Mouse (Mus musculus): ENCODE data around the gene Syne4. TPM values are rescaled to one million over a fixed set of nuclear protein-coding genes. Genes with fewer than 3 reads are reported as not detected.

The Syne4 gene
- polyA plus RNA-seq, 1 experiment from 2014 or later = 54.0 TPM

GRCm38 (mm10) chr7:30291215-30292131 is 23.1 kb upstream of the Syne4 start, which contains the start of gene Clip3:
TSS of gene Clip3 (plus strand) at chr7:30291728.
- Histone ChIP-seq H3K4me3 (replicated peaks; ENCODE audit: low read length) (peak within 1 kb of the TSS; percentile 71), H3K9ac (ENCODE audit: low read length) (peak within 1 kb of the TSS; percentile 83), H3K36me3 (ENCODE audit: control insufficient read depth, insufficient read depth, low read length) (no peaks in the 10 kb centered on the region), H3K9me3 (replicated peaks; ENCODE audit: control insufficient read depth, low read length) (no peaks in the 10 kb centered on the region), H3K27me3 (ENCODE audit: control insufficient read depth, insufficient read depth, low read length) (no peaks in the 10 kb centered on the region), H3K4me1 (ENCODE audit: control insufficient read depth, insufficient read depth, low read length) (0 out of 2 replicates have a peak, but pooled peaks cover 10% of the 10 kb centered on the region), H3K4me2 (ENCODE audit: low read depth, low read length) (peak within 1 kb of the TSS; percentile 70), H3K27ac (ENCODE audit: low read length) (peak within 1 kb of the TSS; percentile 49)
- WGBS = 7% methylated on average over 35 of the region's 35 CpGs
- peak; percentile 80 for ATAC-seq (ENCODE audit: insufficient read depth, low FRiP score)

- no peak overlapping the region for H3K27ac ChIP-seq (ENCODE audit: low read length)
- 0 out of 2 replicates have a peak, but pooled peaks cover 10% of the 10 kb centered on the region for H3K4me1 ChIP-seq (ENCODE audit: control insufficient read depth, insufficient read depth, low read length)
- no peak overlapping the region for H3K9ac ChIP-seq (ENCODE audit: low read length)
- 79% methylated on average over 13 of the region's 13 CpGs for WGBS
- H3K4me2 ChIP-seq (ENCODE audit: low read depth, low read length) = no peak overlapping the region
- H3K4me3 ChIP-seq (replicated peaks; ENCODE audit: low read length) = no peak overlapping the region
- H3K27me3 ChIP-seq (ENCODE audit: control insufficient read depth, insufficient read depth, low read length) = no peaks in the 10 kb centered on the region
- H3K9me3 ChIP-seq (replicated peaks; ENCODE audit: control insufficient read depth, low read length) = no peaks in the 10 kb centered on the region
- ATAC-seq (ENCODE audit: insufficient read depth, low FRiP score) = no peak
- H3K36me3 ChIP-seq (ENCODE audit: control insufficient read depth, insufficient read depth, low read length) = no peaks in the 10 kb centered on the region
These were observed 20.8 kb upstream of the Syne4 start for GRCm38 (mm10) chr7:30293795-30294194.

GRCm38 (mm10) chr7:30294296-30294695 is 20.3 kb upstream of the Syne4 start:
- no peak overlapping the region for H3K27ac ChIP-seq (ENCODE audit: low read length)
- no peak overlapping the region for H3K4me2 ChIP-seq (ENCODE audit: low read depth, low read length)
- no peaks in the 10 kb centered on the region for H3K27me3 ChIP-seq (ENCODE audit: control insufficient read depth, insufficient read depth, low read length)
- no peak overlapping the region for H3K9ac ChIP-seq (ENCODE audit: low read length)
- no peak for ATAC-seq (ENCODE audit: insufficient read depth, low FRiP score)
- 0 out of 2 replicates have a peak, but pooled peaks cover 10% of the 10 kb centered on the region for H3K4me1 ChIP-seq (ENCODE audit: control insufficient read depth, insufficient read depth, low read length)
- 80% methylated on average over 5 of the region's 5 CpGs for WGBS
- no peak overlapping the region for H3K4me3 ChIP-seq (replicated peaks; ENCODE audit: low read length)
- no peaks in the 10 kb centered on the region for H3K36me3 ChIP-seq (ENCODE audit: control insufficient read depth, insufficient read depth, low read length)
- H3K9me3 ChIP-seq (replicated peaks; ENCODE audit: control insufficient read depth, low read length) = no peaks in the 10 kb centered on the region

- Histone ChIP-seq H3K36me3 (ENCODE audit: control insufficient read depth, insufficient read depth, low read length) (no peaks in the 10 kb centered on the region), H3K4me2 (ENCODE audit: low read depth, low read length) (no peak overlapping the region), H3K27ac (ENCODE audit: low read length) (no peak overlapping the region), H3K9ac (ENCODE audit: low read length) (no peak overlapping the region), H3K27me3 (ENCODE audit: control insufficient read depth, insufficient read depth, low read length) (no peaks in the 10 kb centered on the region), H3K4me3 (replicated peaks; ENCODE audit: low read length) (no peak overlapping the region), H3K9me3 (replicated peaks; ENCODE audit: control insufficient read depth, low read length) (no peaks in the 10 kb centered on the region), H3K4me1 (ENCODE audit: control insufficient read depth, insufficient read depth, low read length) (0 out of 2 replicates have a peak, but pooled peaks cover 10% of the 10 kb centered on the region)
- WGBS = 49% methylated on average over 10 of the region's 10 CpGs
- ATAC-seq (ENCODE audit: insufficient read depth, low FRiP score) = no peak
These were observed 19.5 kb upstream of the Syne4 start for GRCm38 (mm10) chr7:30295103-30295502.

GRCm38 (mm10) chr7:30296816-30297215 is 17.8 kb upstream of the Syne4 start:
- 0 out of 2 replicates have a peak, but pooled peaks cover 10% of the 10 kb centered on the region for H3K4me1 ChIP-seq (ENCODE audit: control insufficient read depth, insufficient read depth, low read length)
- WGBS = 90% methylated on average over 15 of the region's 15 CpGs
- H3K9ac ChIP-seq (ENCODE audit: low read length) = no peak overlapping the region
- no peaks in the 10 kb centered on the region for H3K9me3 ChIP-seq (replicated peaks; ENCODE audit: control insufficient read depth, low read length)
- H3K4me2 ChIP-seq (ENCODE audit: low read depth, low read length) = no peak overlapping the region
- no peaks in the 10 kb centered on the region for H3K36me3 ChIP-seq (ENCODE audit: control insufficient read depth, insufficient read depth, low read length)
- H3K4me3 ChIP-seq (replicated peaks; ENCODE audit: low read length) = no peak overlapping the region
- no peak overlapping the region for H3K27ac ChIP-seq (ENCODE audit: low read length)
- ATAC-seq (ENCODE audit: insufficient read depth, low FRiP score) = no peak
- no peaks in the 10 kb centered on the region for H3K27me3 ChIP-seq (ENCODE audit: control insufficient read depth, insufficient read depth, low read length)

- Histone ChIP-seq H3K36me3 (ENCODE audit: control insufficient read depth, insufficient read depth, low read length) (no peaks in the 10 kb centered on the region), H3K9ac (ENCODE audit: low read length) (no peak overlapping the region), H3K27ac (ENCODE audit: low read length) (no peak overlapping the region), H3K27me3 (ENCODE audit: control insufficient read depth, insufficient read depth, low read length) (no peaks in the 10 kb centered on the region), H3K9me3 (replicated peaks; ENCODE audit: control insufficient read depth, low read length) (no peaks in the 10 kb centered on the region), H3K4me1 (ENCODE audit: control insufficient read depth, insufficient read depth, low read length) (0 out of 2 replicates have a peak, but pooled peaks cover 6% of the 10 kb centered on the region), H3K4me3 (replicated peaks; ENCODE audit: low read length) (no peak overlapping the region), H3K4me2 (ENCODE audit: low read depth, low read length) (no peak overlapping the region)
- no peak for ATAC-seq (ENCODE audit: insufficient read depth, low FRiP score)
- 81% methylated on average over 16 of the region's 16 CpGs for WGBS
These were observed 17.3 kb upstream of the Syne4 start for GRCm38 (mm10) chr7:30297266-30297665.

GRCm38 (mm10) chr7:30300914-30301313 is 13.7 kb upstream of the Syne4 start:
- no peaks in the 10 kb centered on the region for H3K4me1 ChIP-seq (ENCODE audit: control insufficient read depth, insufficient read depth, low read length)
- no peaks in the 10 kb centered on the region for H3K9me3 ChIP-seq (replicated peaks; ENCODE audit: control insufficient read depth, low read length)
- 0 out of 2 replicates have a peak, but pooled peaks cover 2% of the 10 kb centered on the region for H3K36me3 ChIP-seq (ENCODE audit: control insufficient read depth, insufficient read depth, low read length)
- no peak overlapping the region for H3K27ac ChIP-seq (ENCODE audit: low read length)
- H3K4me2 ChIP-seq (ENCODE audit: low read depth, low read length) = no peak overlapping the region
- no peak overlapping the region for H3K9ac ChIP-seq (ENCODE audit: low read length)
- no peak overlapping the region for H3K4me3 ChIP-seq (replicated peaks; ENCODE audit: low read length)
- WGBS = 48% methylated on average over 3 of the region's 3 CpGs
- H3K27me3 ChIP-seq (ENCODE audit: control insufficient read depth, insufficient read depth, low read length) = no peaks in the 10 kb centered on the region
- no peak for ATAC-seq (ENCODE audit: insufficient read depth, low FRiP score)

GRCm38 (mm10) chr7:30306083-30306779 is 8.4 kb upstream of the Syne4 start:
- no peak for ATAC-seq (ENCODE audit: insufficient read depth, low FRiP score)
- 0 out of 2 replicates have a peak, but pooled peaks cover 2% of the 10 kb centered on the region for H3K36me3 ChIP-seq (ENCODE audit: control insufficient read depth, insufficient read depth, low read length)
- no peaks in the 10 kb centered on the region for H3K27me3 ChIP-seq (ENCODE audit: control insufficient read depth, insufficient read depth, low read length)
- H3K9me3 ChIP-seq (replicated peaks; ENCODE audit: control insufficient read depth, low read length) = no peaks in the 10 kb centered on the region
- no peak overlapping the region for H3K4me3 ChIP-seq (replicated peaks; ENCODE audit: low read length)
- H3K9ac ChIP-seq (ENCODE audit: low read length) = no peak overlapping the region
- peaks cover 13% of the 10 kb centered on the region for H3K4me1 ChIP-seq (ENCODE audit: control insufficient read depth, insufficient read depth, low read length)
- no peak overlapping the region for H3K27ac ChIP-seq (ENCODE audit: low read length)
- WGBS = 91% methylated on average over 16 of the region's 16 CpGs
- H3K4me2 ChIP-seq (ENCODE audit: low read depth, low read length) = no peak overlapping the region

Data from stomach, embryonic 16.5 days (tissue).